Mouse (Mus musculus) kidney, adult 9 months (tissue): ENCODE results near the gene Noxa1.

Experiments used
- DNase-seq: peaks from one replicate; pipeline ENCODE4 v3.0.0; 2022

Gene Noxa1

DNA sequence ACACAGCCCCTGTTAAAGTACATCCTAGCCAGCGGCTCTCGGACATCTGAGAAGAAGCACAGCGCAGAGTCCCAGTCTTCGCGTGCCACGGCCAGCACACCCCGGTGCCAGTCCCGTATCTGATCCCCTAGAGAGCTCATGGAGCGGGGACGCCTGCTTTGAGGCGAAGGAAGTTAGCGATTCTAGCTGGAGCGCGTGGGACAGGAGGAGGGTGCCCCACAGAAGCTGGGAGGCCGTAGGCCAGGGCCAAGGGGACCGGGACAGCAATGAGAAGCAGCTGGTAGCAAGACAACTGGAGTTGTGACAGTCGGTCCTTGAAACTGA, 202 bp downstream of the Noxa1 start:
- DNase-seq: no peak

GRCm38 (mm10) chr2:25088636-25089035, 6.3 kb downstream of the Noxa1 start:
- no peak for DNase-seq

DNA sequence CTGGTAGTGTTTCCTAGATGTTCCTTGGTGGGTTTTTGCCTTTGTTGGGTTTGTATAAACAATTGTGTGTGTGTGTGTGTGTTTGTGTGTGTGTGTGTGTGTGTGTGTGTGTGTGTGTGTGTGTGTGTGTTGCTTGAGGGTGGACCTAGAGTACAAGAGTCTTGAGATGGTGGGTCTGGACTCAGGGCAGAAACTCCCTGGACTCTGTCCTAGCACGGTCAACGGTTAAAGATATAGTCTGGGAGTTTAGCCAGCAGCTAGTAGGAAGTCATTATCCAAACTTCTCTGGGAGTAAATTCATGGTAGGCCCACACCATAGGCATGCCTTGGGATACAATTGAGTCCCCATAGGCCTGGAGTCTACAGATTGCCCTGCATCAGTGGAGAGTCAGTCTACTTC, 7.1 kb downstream of the Noxa1 start:
- DNase-seq: peak; percentile 47

- no peak for DNase-seq
Measured at GRCm38 (mm10) chr2:25085571-25085970, 9.4 kb downstream of the Noxa1 start.

DNA sequence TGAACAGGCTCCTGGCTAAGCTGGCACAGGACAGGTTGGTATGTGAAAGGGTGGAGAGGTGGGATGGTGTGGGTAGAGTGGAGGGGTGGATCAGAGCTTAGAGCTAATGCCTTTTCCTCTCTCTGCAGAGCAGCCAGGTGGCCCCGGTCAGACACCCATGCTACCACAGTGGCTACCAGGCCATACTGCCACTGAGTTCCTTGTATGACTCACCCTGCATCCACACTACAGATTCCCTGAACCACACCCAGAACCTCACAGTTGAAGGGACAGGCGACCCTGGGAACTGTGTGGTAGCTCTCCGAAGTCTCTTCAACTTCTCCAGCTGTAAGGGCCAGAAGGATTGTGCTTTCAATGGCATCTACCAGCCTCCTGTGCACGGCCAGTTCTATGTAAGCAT, 11.3 kb downstream of the Noxa1 start:
- no peak for DNase-seq

DNA sequence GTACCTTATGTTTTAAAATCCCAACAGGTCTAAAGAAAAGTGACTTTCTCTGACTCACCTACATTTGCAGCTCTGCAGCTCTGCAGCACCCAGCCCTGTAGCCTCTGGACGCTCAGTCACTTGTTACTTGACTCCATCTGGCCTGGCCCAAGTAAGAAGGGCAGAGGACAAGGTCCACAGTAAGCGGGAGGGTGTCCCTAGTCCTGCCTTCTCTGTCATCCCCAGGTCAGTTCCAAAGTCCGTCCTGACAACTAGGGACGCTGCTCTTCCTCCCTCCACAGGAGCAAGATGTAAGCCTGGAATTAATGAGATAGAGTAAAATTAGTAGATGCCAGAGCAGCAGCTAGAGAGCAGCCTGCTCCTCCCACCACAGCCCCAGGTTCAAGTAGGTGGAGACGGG, 14.9 kb downstream of the Noxa1 start, which contains the start of gene Entpd8:
Gene Entpd8, plus strand, starts transcription at position 229 of the 400 bp plus-strand sequence.
- peak; percentile 92 for DNase-seq

GRCm38 (mm10) chr2:25078967-25079366, 16.0 kb downstream of the Noxa1 start:
- DNase-seq: peak; percentile 93

GRCm38 (mm10) chr2:25075506-25075905, 19.4 kb downstream of the Noxa1 start:
- peak; percentile 90 for DNase-seq

DNA sequence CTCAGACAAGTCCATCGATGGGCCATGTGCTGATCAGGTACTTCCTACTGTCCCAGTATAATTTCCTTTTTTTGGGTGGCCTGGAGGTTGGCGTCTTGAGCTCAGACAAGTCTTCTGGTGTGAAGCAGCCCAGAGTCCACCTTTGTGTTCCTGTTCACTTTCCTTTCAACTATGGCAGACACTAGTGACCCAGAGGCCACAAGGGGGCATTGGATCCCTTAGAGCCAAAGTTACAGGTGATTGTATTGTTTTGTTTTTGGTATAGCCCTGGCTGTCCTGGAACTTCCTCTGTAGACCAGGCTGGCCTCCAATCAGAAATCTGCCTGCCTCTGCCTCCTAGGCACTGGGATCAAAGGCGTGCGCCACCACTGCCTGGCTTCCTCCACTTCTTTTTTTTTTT, 22.6 kb downstream of the Noxa1 start:
- DNase-seq: no peak

DNA sequence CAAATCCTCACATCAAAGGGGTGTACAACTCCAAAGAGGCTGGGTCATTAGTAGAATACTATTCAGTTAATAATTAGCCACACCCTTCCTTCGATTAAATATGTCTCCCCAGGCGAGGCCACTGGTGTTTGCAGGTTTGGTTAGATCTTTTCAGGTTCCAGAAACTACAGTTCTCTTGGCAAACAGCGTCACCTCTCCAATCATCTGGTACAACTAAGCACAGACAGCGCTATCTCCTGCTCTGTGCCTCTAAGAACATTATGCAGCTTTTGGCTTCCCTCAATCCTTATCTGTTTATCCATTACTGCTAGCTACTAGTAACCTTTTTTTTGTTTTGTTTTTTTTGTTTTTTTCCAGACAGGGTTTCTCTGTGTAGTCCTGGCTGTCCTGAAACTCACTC, 25.4 kb downstream of the Noxa1 start:
- DNase-seq: no peak

DNA sequence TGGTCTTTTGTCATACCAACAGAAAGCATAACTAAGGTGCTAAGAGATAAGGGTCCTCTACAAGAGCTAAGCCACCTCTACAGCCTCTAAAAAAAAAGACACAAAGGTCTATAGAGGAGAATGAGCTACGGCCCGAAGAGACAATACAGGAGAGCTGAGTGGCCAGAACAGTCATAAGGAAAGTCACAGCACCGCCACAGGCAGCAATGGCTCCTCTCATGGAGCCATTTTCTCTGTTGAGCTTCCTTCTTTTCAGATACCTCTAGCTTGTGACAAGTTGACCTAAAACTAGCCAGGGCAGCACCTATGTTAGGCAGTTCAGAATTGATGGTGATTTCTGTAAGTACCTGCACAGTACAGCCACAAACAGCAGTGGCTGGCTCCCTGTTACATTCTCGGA, 28.4 kb downstream of the Noxa1 start:
- DNase-seq: no peak

GRCm38 (mm10) chr2:25065537-25065936, 29.4 kb downstream of the Noxa1 start:
- no peak for DNase-seq

DNA sequence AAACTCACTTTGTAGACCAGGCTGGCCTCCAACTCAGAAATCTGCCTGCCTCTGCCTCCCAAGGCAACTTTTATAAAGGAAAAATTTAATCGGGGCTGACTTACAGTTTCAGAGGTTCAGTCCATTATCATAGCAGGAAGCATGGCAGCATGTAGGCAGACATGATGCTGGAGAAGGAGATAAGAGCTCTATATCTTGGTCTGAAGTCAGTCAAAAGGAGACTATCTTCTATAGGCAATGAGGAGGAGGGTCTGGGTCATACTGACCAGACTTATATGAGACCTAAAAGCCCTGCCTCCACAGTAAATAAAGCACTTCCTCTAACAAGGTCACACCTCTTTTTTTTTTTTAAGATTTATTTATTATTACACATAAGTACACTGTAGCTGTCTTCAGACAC, 30.7 kb downstream of the Noxa1 start:
- DNase-seq: no peak

GRCm38 (mm10) chr2:25063523-25063922, 31.4 kb downstream of the Noxa1 start:
- no peak for DNase-seq

DNA sequence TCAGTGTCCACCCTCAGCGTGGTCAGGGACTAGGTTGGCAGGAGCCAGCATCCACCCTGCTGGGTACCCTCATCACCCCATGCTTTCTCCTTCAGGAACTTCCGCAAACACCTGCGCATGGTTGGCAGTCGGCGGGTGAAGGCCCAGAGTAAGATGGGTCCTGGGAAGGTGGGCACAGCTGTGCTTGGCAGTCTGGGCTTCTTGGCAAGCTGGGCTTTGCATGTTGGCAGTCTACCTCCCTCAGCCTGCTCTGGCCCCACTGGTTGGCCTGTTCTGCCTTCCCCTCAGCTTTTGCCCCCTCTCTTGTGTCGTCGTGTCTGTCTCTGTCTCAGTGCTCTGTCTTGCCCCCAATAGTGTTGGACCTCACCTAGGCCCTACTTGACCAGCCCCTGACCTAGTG, 36.0 kb downstream of the Noxa1 start:
- no peak for DNase-seq

DNA sequence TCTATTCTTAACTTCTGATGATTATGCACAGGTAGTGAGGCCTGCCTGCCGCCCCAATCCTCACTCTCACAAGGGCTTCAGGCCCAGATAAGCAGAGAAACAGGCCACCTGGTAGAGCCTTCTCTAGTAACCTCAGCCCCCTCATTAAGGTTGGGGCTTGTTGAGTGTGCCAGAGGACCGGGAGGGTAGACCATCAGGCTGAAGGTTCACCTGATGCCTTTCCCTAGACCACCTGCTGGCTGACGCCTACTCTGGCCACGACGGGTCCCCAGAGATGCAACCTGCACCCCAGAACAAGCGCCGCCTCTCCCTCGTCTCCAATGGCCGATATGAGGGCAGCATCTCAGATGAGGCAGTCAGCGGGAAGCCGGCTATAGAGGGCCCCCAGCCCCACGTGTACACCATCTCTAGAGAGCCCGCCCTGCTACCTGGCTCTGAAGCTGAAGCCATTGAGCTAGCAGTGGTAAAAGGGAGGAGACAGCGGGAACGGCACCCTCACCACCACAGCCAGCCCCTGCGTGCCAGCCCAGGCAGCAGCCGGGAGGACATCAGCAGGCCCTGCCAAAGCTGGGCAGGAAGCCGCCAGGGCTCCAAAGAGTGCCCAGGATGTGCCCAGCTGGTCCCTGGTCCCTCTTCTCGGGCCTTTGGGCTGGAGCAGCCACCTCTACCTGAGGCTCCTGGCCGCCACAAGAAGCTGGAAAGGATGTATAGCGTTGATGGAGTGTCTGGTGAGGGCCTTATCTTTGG, 39.4 kb downstream of the Noxa1 start:
- DNase-seq: no peak

- DNase-seq: peak; percentile 29
Measured at GRCm38 (mm10) chr2:25055068-25055405, 39.9 kb downstream of the Noxa1 start.

- peak; percentile 89 for DNase-seq
Measured at GRCm38 (mm10) chr2:25054221-25055067, 40.5 kb downstream of the Noxa1 start, which contains the start of gene Nsmf. Gene Nsmf (plus strand): TSS chr2:25054355.

- no peak for DNase-seq
Measured at GRCm38 (mm10) chr2:25053101-25053500, 41.8 kb downstream of the Noxa1 start.

- DNase-seq: no peak
Measured at GRCm38 (mm10) chr2:25051450-25051849, 43.5 kb downstream of the Noxa1 start.

DNA sequence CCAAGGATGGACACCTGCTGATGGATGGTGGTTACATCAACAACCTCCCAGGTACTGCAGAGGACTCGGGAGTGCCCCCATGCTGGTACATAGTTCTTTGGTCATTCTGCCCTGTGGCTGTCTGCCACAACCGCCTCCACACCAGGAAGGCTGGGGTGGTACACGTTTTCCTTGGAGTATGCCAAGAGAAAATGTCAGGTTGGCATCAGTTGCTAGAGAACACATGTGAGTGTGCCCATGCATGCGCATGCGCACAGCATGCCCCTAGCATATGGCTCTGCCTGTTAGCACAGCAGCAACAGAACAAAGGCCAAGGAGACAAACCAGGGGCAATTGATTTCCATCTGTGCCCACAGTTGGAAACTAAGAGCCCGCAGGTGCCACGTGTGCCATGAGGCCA, 44.0 kb downstream of the Noxa1 start:
- DNase-seq: no peak

- DNase-seq: no peak
Measured at GRCm38 (mm10) chr2:25040089-25040488, 54.9 kb downstream of the Noxa1 start.
